ENCODE assay signal across 9 mouse cellular contexts in genomic region chr7:67548599-67549041, GRCm38 (mm10).
DNase-seq lines count a peak whose midpoint lies in the region; ATAC-seq and TF ChIP-seq lines count a peak whose summit lies in the region.
"Had no signal": no experiment of that assay in that cellular context is flagged by ENCODE, and none has a peak within 500 bp of the region (broad histone marks: within the 10 kb centered on the region; RNA-seq: fewer than 3 reads in every experiment).

No protein-coding gene starts in this region.

- no peaks in the 10 kb centered on the region for H3K79me2 ChIP-seq in C2C12 (ENCODE audit: control insufficient read depth, insufficient read depth)

- no peak overlapping the region for H3K4me2 ChIP-seq in forebrain, embryonic 16.5 days (ENCODE audit: low read length)
- H3K4me2 ChIP-seq in forebrain, embryonic 14.5 days (ENCODE audit: low read length) = no peak overlapping the region
- H3K4me2 ChIP-seq in kidney, embryonic 15.5 days = no peak overlapping the region
- H3K4me2 ChIP-seq: midbrain, embryonic 12.5 days had no signal

- TF ChIP-seq POLR2A in brain, embryonic 14.5 days (IDR thresholded peaks at IDR 0.05; ENCODE audit: borderline replicate concordance, extremely low read depth, insufficient read depth, insufficient read length, poor library complexity, severe bottlenecking) = no peak
- no peak for TF ChIP-seq POLR2A in thymus, adult 2 months (IDR thresholded peaks at IDR 0.05; ENCODE audit: control insufficient read depth, extremely low read depth, insufficient read depth, low read length, poor library complexity)

- H3K9me3 ChIP-seq in forebrain, embryonic 16.5 days (ENCODE audit: control insufficient read depth, low read length) = no peaks in the 10 kb centered on the region
- no peaks in the 10 kb centered on the region for H3K9me3 ChIP-seq in forebrain, embryonic 14.5 days (replicated peaks; ENCODE audit: control insufficient read depth, low read length)
- H3K9me3 ChIP-seq in kidney, embryonic 15.5 days (replicated peaks) = no peaks in the 10 kb centered on the region
- H3K9me3 ChIP-seq: midbrain, embryonic 12.5 days had no signal

- peak overlapping the region; percentile 9 for H3ac ChIP-seq in C2C12 (ENCODE audit: control insufficient read depth, insufficient read length, low read depth)

- H3K4me3 ChIP-seq in forebrain, embryonic 16.5 days (replicated peaks; ENCODE audit: low read length) = no peak overlapping the region
- no peak overlapping the region for H3K4me3 ChIP-seq in forebrain, embryonic 14.5 days (ENCODE audit: low read depth, low read length)
- no peak overlapping the region for H3K4me3 ChIP-seq in layer of hippocampus, adult 2 months
- no peak overlapping the region for H3K4me3 ChIP-seq in C2C12 (ENCODE audit: insufficient read depth, poor library complexity, severe bottlenecking)
- H3K4me3 ChIP-seq in thymus, adult 2 months (ENCODE audit: control insufficient read depth, insufficient read depth, low read length) = no peak overlapping the region
- no peak overlapping the region for H3K4me3 ChIP-seq in kidney, embryonic 15.5 days (replicated peaks)
- H3K4me3 ChIP-seq: midbrain, embryonic 12.5 days had no signal

- TF ChIP-seq CTCF in layer of hippocampus, adult 2 months (conservative IDR thresholded peaks at IDR 0.05) = no peak
- TF ChIP-seq CTCF in C2C12 (IDR thresholded peaks at IDR 0.05; ENCODE audit: control insufficient read depth, insufficient read depth, insufficient read length) = no peak
- TF ChIP-seq CTCF in brain, embryonic 14.5 days (IDR thresholded peaks at IDR 0.05; ENCODE audit: borderline replicate concordance, extremely low read depth, insufficient read depth, insufficient read length) = no peak
- no peak for TF ChIP-seq CTCF in thymus, adult 2 months (IDR thresholded peaks at IDR 0.05; ENCODE audit: borderline replicate concordance, control insufficient read depth, extremely low read depth, insufficient read depth, low read length, poor library complexity)

- no peaks in the 10 kb centered on the region for H3K79me3 ChIP-seq in C2C12 (ENCODE audit: low read depth)

- H3K27me3 ChIP-seq in forebrain, embryonic 16.5 days (replicated peaks; ENCODE audit: control insufficient read depth, insufficient read depth, low read length) = no peaks in the 10 kb centered on the region
- no peaks in the 10 kb centered on the region for H3K27me3 ChIP-seq in forebrain, embryonic 14.5 days (replicated peaks; ENCODE audit: control insufficient read depth, insufficient read depth, low read length)
- no peaks in the 10 kb centered on the region for H3K27me3 ChIP-seq in C2C12 (ENCODE audit: control insufficient read depth, insufficient read depth, insufficient read length)
- H3K27me3 ChIP-seq in thymus, adult 2 months (ENCODE audit: control insufficient read depth, insufficient read depth, low read length) = no peaks in the 10 kb centered on the region
- no peaks in the 10 kb centered on the region for H3K27me3 ChIP-seq in kidney, embryonic 15.5 days
- H3K27me3 ChIP-seq: midbrain, embryonic 12.5 days had no signal

- no peak overlapping the region for H3K9ac ChIP-seq in forebrain, embryonic 16.5 days (replicated peaks; ENCODE audit: low read depth, low read length)
- H3K9ac ChIP-seq in forebrain, embryonic 14.5 days (ENCODE audit: low read length) = no peak overlapping the region
- H3K9ac ChIP-seq in kidney, embryonic 15.5 days = no peak overlapping the region
- H3K9ac ChIP-seq: midbrain, embryonic 12.5 days had no signal

- no peak for DNase-seq in forebrain, embryonic 14.5 days (ENCODE audit: low spot score)
- no peak for DNase-seq in layer of hippocampus, adult 2 months (ENCODE audit: low spot score in 2 of 2)
- DNase-seq in layer of hippocampus, adult 11-12 months (ENCODE audit: low spot score) = no peak
- DNase-seq in brain, embryonic 14.5 days (ENCODE audit: low read depth) = peak; percentile 34
- DNase-seq in thymus, adult 2 months = no peak

- H3K27ac ChIP-seq in forebrain, embryonic 16.5 days (ENCODE audit: low read length) = peak overlapping the region; percentile 27
- no peak overlapping the region for H3K27ac ChIP-seq in forebrain, embryonic 14.5 days (ENCODE audit: low read depth, low read length)
- peak overlapping the region; percentile 6; the same call in 1 of the 2 replicates for H3K27ac ChIP-seq in layer of hippocampus, adult 2 months
- no peak overlapping the region for H3K27ac ChIP-seq in thymus, adult 2 months (ENCODE audit: control insufficient read depth, insufficient read depth, low read length)
- no peak overlapping the region for H3K27ac ChIP-seq in kidney, embryonic 15.5 days
- H3K27ac ChIP-seq: midbrain, embryonic 12.5 days had no signal

- no peak; the same call in 1 of the 2 replicates for ATAC-seq in forebrain, embryonic 16.5 days
- no peak; the same call in 1 of the 2 replicates for ATAC-seq in forebrain, embryonic 14.5 days
- ATAC-seq in kidney, embryonic 15.5 days (replicated peaks; ENCODE audit: low FRiP score) = no peak

- H3K36me3 ChIP-seq in forebrain, embryonic 16.5 days (ENCODE audit: control insufficient read depth, insufficient read depth) = no peaks in the 10 kb centered on the region
- H3K36me3 ChIP-seq in forebrain, embryonic 14.5 days (ENCODE audit: control insufficient read depth, insufficient read depth, low read length) = no peaks in the 10 kb centered on the region
- H3K36me3 ChIP-seq in C2C12 (ENCODE audit: control insufficient read depth, insufficient read depth) = no peaks in the 10 kb centered on the region
- no peaks in the 10 kb centered on the region for H3K36me3 ChIP-seq in thymus, adult 2 months (ENCODE audit: control insufficient read depth, insufficient read depth, low read length)
- H3K36me3 ChIP-seq in kidney, embryonic 15.5 days = no peaks in the 10 kb centered on the region
- H3K36me3 ChIP-seq: midbrain, embryonic 12.5 days had no signal

- peaks cover 10% of the 10 kb centered on the region for H3K4me1 ChIP-seq in forebrain, embryonic 16.5 days (replicated peaks; ENCODE audit: control insufficient read depth, insufficient read depth, low read length)
- H3K4me1 ChIP-seq in forebrain, embryonic 14.5 days (ENCODE audit: control insufficient read depth, insufficient read depth, low read length) = peaks cover 6% of the 10 kb centered on the region; the same call in 1 of the 2 replicates
- peaks cover 5% of the 10 kb centered on the region for H3K4me1 ChIP-seq in thymus, adult 2 months (replicated peaks; ENCODE audit: control insufficient read depth, insufficient read depth, low read length)
- no peaks in the 10 kb centered on the region for H3K4me1 ChIP-seq in kidney, embryonic 15.5 days

- WGBS in forebrain, embryonic 16.5 days = 56% methylated on average over 6 of the region's 6 CpGs
- WGBS in forebrain, embryonic 14.5 days = 53% methylated on average over 6 of the region's 6 CpGs
- 87% methylated on average over 6 of the region's 6 CpGs for WGBS in thymus, adult 2 months
- WGBS in kidney, embryonic 15.5 days = 81% methylated on average over 6 of the region's 6 CpGs

TF ChIP-seq in C2C12, 6 proteins besides CTCF, POLR2A, EP300 and RAD21:
- TF ChIP-seq MYOG (IDR thresholded peaks at IDR 0.05; ENCODE audit: control insufficient read depth, extremely low read depth, insufficient read length) (no peak), CEBPB (IDR thresholded peaks at IDR 0.05; ENCODE audit: low read depth) (no peak), USF1 (IDR thresholded peaks at IDR 0.05; ENCODE audit: low read depth) (no peak), MYOD1 (IDR thresholded peaks at IDR 0.05; ENCODE audit: control insufficient read depth, insufficient read length, low read depth) (no peak), MAX (IDR thresholded peaks at IDR 0.05) (peak; percentile 40), FOSL1 (IDR thresholded peaks at IDR 0.05; ENCODE audit: insufficient read depth, low read length, poor library complexity, severe bottlenecking) (peak; percentile 37)
TF ChIP-seq in C2C12: peak in this region for 2.

Comparison
In these comparisons a context has a peak if more than half of its experiments do, and no peak if none do; other contexts are left out.
1. H3K27ac ChIP-seq: peak in forebrain, embryonic 16.5 days (single experiment) and layer of hippocampus, adult 2 months (single experiment); none in forebrain, embryonic 14.5 days (single experiment), thymus, adult 2 months (single experiment) and kidney, embryonic 15.5 days (single experiment).